Mouse (Mus musculus) lung, adult 2 months (tissue): Measurements from ENCODE around the gene Tnrc6a.

Experiments
- CTCF ChIP-seq: fragments of 200-500 bp; IDR thresholded peaks from 2 replicates; pipeline ENCODE4 v1.5.1; 2011; ENCODE audit warnings: mild to moderate bottlenecking, low read length, control low read depth; ENCODE audit not compliant: insufficient read depth
- POLR2A ChIP-seq: fragments of 200-500 bp; IDR thresholded peaks from 2 replicates; pipeline ENCODE4 v1.6.1; 2011; ENCODE audit warnings: low read depth, mild to moderate bottlenecking, control low read depth, low read length, borderline replicate concordance; ENCODE audit errors: extremely low read depth

GRCm38 (mm10) chr7:123193201-123193600, 69.5 kb downstream of the Tnrc6a start:
- TF ChIP-seq CTCF (no peak), POLR2A (no peak)
